Mouse (Mus musculus) right cerebral cortex, postnatal 36 days (tissue): Measurements from ENCODE around the gene Lfng.
A peak's percentile ranks its signal among the peaks of the same experiment; 100 is the strongest.

Experiments used
- DNase-seq, 2 experiments: peaks; one replicate each; pipeline ENCODE4 v3.0.0; 2022; ENCODE audit warnings: low spot score in 2 of 2, mixed read lengths in 1 of 2

Gene Lfng

DNA sequence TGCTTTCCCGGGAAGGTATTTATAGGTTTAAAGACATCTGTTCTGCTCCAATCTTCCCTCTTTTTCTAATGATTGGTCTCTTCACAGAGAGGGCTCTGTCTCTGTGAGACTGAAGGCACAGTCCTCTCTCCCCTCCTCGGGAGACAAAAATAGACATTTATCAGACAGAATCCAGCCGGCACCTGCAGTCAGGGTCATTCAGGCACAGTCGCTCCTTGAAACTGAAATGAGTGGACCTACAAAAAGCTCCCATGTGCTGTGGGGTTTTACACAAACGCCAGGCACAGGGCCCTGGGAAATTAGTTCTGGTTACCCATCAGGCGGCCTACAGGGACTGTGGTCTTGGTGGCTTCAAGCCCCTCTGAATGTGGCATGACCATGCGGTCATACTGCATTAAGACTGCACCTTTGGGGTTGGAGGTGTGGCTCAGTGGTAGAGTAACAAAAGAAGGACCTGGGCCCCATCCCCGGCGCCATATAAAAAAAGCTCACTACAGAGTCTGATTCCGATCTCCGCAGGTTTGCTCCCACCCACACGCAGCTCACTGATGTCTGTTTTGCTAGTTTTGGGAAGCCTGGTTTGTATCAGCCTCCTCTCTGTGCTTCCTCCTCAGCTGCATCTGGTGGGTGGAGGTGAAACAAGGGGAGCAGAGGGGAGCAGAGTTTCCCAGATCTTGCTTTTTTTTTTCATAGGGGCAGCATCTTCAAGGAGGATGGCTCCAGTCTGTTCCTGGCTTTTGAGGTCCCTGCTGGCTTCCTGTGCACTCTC lies 54.9 kb downstream of the Lfng start:
- peak in 1 of 2 experiments; percentile 53 for DNase-seq

DNA sequence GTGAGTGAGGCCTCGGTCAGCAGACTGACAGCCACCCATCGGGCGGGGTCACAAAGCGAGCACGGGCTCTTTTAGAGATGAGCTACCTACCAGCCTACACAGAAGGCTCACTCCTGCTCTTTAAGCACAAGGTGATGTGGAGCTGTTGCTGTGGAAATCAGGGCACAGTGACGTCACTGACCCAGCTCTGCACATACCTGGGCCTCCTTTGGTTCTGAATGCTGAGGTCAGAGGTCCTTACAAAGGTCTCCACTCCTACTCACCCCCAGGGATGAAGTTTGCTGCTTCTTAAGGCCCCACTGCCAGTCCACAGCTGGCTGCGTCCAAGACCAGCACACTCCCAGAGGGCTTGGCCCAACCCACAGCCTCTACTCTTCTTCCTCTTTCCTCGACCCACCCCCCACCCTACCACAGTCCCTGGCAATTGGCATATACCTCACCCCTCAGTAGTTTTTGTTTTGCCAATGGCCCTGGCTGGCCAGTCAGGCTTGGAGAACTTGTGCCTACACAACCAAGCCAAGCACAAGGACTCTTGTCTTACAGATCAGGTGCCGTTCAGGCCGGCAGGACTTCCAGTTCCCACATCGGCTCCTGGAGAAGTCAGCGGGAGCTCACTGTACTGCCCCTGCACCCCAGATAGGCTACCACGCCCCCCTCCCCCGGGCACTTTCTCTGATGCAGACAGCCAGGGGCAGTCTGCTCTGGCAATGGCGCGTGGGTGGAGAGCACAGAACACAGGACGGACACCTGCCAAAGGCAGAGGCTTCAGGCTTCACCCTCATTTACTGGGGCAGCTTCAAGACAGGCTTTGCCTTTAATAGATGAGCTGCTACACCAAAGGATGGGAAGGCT lies 55.8 kb downstream of the Lfng start:
- DNase-seq: peak in 1 of 2 experiments; percentile 41

DNA sequence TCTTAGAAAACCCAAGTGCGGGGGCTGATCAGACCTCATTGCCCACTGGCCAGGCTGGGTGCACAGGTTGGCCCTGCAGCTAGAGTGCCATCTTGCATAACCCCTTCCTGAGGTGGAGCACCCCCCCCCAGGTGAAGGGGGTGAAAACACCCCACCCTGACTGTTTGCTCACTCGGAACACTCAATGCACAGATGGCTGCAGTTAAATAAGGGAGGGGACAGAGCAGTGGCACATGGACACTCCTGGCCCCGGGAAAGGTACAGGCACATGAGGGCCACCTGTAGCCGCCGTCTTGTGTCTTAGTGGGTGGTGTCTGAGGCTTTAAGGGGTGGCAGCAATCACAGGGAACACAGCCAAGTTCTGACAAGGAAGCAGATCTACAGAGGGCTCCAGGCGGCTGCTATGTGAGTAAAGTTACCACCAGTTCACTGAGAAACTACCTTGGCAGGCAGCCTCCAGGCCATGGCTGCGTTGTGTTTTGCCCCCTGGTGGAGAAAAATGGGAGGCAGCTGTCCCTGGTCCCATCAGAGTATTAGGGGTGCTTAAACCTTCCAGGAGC lies 56.6 kb downstream of the Lfng start:
- no peak for DNase-seq
